Mouse (Mus musculus): ENCODE measurements at regions not wholly inside any gene's neighbourhood (a gene's known extent, or its start where the extent isn't known, plus 50 kb on each side); places are given as distances from the start of the nearest gene placed in this dataset.

GRCm38 (mm10) chr9:87964508-87964907 lies 233.4 kb upstream of the Tbx18 start:
- no peak for DNase-seq

- no peak for DNase-seq
These were observed 234.2 kb upstream of the Tbx18 start for GRCm38 (mm10) chr9:87965103-87965780.

GRCm38 (mm10) chr9:87968190-87969082 lies 237.4 kb upstream of the Tbx18 start:
- peak; percentile 19 for DNase-seq

GRCm38 (mm10) chr9:87970586-87970985 lies 239.5 kb upstream of the Tbx18 start:
- DNase-seq, result no peak

GRCm38 (mm10) chr9:87971791-87972190 lies 240.7 kb upstream of the Tbx18 start:
- no peak for DNase-seq

- DNase-seq, result peak; percentile 39
These were observed 242.5 kb upstream of the Tbx18 start for GRCm38 (mm10) chr9:87973531-87973930.

- DNase-seq, result no peak
These were observed 253.8 kb upstream of the Tbx18 start for GRCm38 (mm10) chr9:87984910-87985309.

GRCm38 (mm10) chr9:87985439-87985838 lies 254.4 kb upstream of the Tbx18 start:
- no peak for DNase-seq

GRCm38 (mm10) chr9:88005945-88006700 lies 275.1 kb upstream of the Tbx18 start:
- DNase-seq, result no peak

GRCm38 (mm10) chr9:88023752-88024151 lies 292.7 kb upstream of the Tbx18 start:
- DNase-seq, result no peak

GRCm38 (mm10) chr9:88025936-88026335 lies 294.9 kb upstream of the Tbx18 start:
- no peak for DNase-seq

GRCm38 (mm10) chr9:88030509-88031148 lies 296.4 kb upstream of the Nt5e start:
- DNase-seq, result no peak

- DNase-seq, result no peak
These were observed 289.4 kb upstream of the Nt5e start for GRCm38 (mm10) chr9:88037560-88037959.

GRCm38 (mm10) chr9:88049270-88049669 lies 277.7 kb upstream of the Nt5e start:
- no peak for DNase-seq

GRCm38 (mm10) chr9:88049792-88050191 lies 277.2 kb upstream of the Nt5e start:
- DNase-seq, result no peak

- DNase-seq, result no peak
These were observed 268.4 kb upstream of the Nt5e start for GRCm38 (mm10) chr9:88058551-88058950.

GRCm38 (mm10) chr9:88059005-88059404 lies 268.0 kb upstream of the Nt5e start:
- DNase-seq, result no peak

GRCm38 (mm10) chr9:88063973-88064676 lies 262.9 kb upstream of the Nt5e start:
- no peak for DNase-seq

- DNase-seq, result no peak
These were observed 261.9 kb upstream of the Nt5e start for GRCm38 (mm10) chr9:88065057-88065456.

GRCm38 (mm10) chr9:88065777-88066176 lies 261.2 kb upstream of the Nt5e start:
- no peak for DNase-seq

GRCm38 (mm10) chr9:88068322-88068721 lies 258.7 kb upstream of the Nt5e start:
- DNase-seq, result no peak

- DNase-seq, result no peak
These were observed 258.1 kb upstream of the Nt5e start for GRCm38 (mm10) chr9:88068881-88069304.

All from adrenal gland, postnatal 10 days (tissue).